Mouse (Mus musculus) ES-Bruce4 (cell line): ENCODE results near the gene Lmx1b. TPM values are rescaled to one million over a fixed set of nuclear protein-coding genes. Genes with fewer than 3 reads are reported as not detected.

ENCODE experiments used
- H3K27ac ChIP-seq: 2 replicates; pipeline ENCODE4 v1.5.1; 2012; ENCODE audit warnings: low read length, inconsistent platforms; ENCODE audit not compliant: insufficient read depth
- H3K27me3 ChIP-seq: 2 replicates; pipeline ENCODE4 v1.6.1; 2012; ENCODE audit warnings: mild to moderate bottlenecking, low read length, inconsistent platforms; ENCODE audit not compliant: control insufficient read depth, poor library complexity, insufficient read depth, severe bottlenecking
- H3K36me3 ChIP-seq: 2 replicates; pipeline ENCODE4 v1.6.1; 2012; ENCODE audit warnings: inconsistent platforms, mild to moderate bottlenecking, low read length, moderate library complexity; ENCODE audit not compliant: control insufficient read depth, poor library complexity, insufficient read depth, severe bottlenecking
- H3K4me1 ChIP-seq: one replicate; pipeline ENCODE4 v1.8.1; 2011; ENCODE audit warnings: low read length; ENCODE audit not compliant: control insufficient read depth, insufficient read depth
- H3K4me3 ChIP-seq: 2 replicates; pipeline ENCODE4 v1.5.1; 2011; ENCODE audit warnings: low read depth, mild to moderate bottlenecking, low read length
- H3K9ac ChIP-seq: 2 replicates; pipeline ENCODE4 v1.6.1; 2012; ENCODE audit warnings: low read depth, mild to moderate bottlenecking, inconsistent platforms; ENCODE audit not compliant: poor library complexity, severe bottlenecking
- H3K9me3 ChIP-seq: replicated peaks from 2 replicates; pipeline ENCODE4 v1.6.1; 2012; ENCODE audit warnings: mild to moderate bottlenecking, low read length, inconsistent platforms; ENCODE audit not compliant: control insufficient read depth, poor library complexity, insufficient read depth, severe bottlenecking
- CTCF ChIP-seq: IDR thresholded peaks from one replicate; pipeline ENCODE4 v1.8.1; 2011; ENCODE audit warnings: low read depth, low read length
- EP300 ChIP-seq: IDR thresholded peaks from 2 replicates; pipeline ENCODE4 v1.6.1; 2011; ENCODE audit warnings: low read depth, low read length; ENCODE audit not compliant: insufficient read depth
- POLR2A ChIP-seq: IDR thresholded peaks from one replicate; pipeline ENCODE4 v1.8.1; 2011; ENCODE audit warnings: low read length; ENCODE audit not compliant: insufficient read depth
- polyA plus RNA-seq: library from polyadenylated mRNA; stranded (reverse); fragments of >200 nt; gene quantifications from 2 replicates; pipeline ENCODE4 v1.2.4, GENCODE M21; 2011; ENCODE audit warnings: low read depth; ENCODE audit not compliant: missing spikeins, insufficient read depth, insufficient read length

Gene Lmx1b
- polyA plus RNA-seq, 1 experiment = 0.58 TPM

- H3K9ac ChIP-seq = no peak overlapping the region
- peaks cover 18% of the 10 kb centered on the region for H3K27me3 ChIP-seq
- no peaks in the 10 kb centered on the region for H3K4me1 ChIP-seq
- no peaks in the 10 kb centered on the region for H3K36me3 ChIP-seq
- H3K9me3 ChIP-seq = no peaks in the 10 kb centered on the region
- H3K27ac ChIP-seq = no peak overlapping the region
- H3K4me3 ChIP-seq = no peak overlapping the region
- TF ChIP-seq CTCF (no peak), POLR2A (no peak), EP300 (no peak)
Measured at GRCm38 (mm10) chr2:33626262-33627057, 13.9 kb downstream of the Lmx1b start.

- H3K27me3 ChIP-seq = peaks cover 7% of the 10 kb centered on the region
Measured at GRCm38 (mm10) chr2:33617670-33618069, 22.6 kb downstream of the Lmx1b start.

DNA sequence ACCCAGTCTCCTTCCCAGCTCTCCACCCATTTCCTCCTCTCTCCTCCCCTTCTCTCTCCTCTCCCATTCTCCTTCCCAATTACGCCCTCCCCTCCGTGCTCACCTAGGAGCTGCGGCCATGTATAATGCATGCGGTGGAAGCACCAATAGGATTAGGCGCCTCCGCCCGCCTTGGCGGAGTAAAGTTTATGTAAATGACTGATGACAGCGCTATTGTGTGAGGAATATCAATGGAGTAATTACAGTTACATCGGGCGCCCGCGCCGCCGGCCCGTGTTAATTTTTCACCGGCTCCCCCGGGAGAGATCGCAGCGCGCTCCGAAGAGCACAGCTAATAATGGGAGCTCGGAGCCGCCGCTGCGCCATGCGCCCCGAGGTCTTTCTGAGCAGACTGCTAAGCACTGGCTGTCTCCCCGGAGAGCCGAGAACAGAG is 23.9 kb downstream of the Lmx1b start:
- peak overlapping the region; percentile 18; the same call in 1 of the 2 replicates for H3K9ac ChIP-seq
- TF ChIP-seq EP300 = no peak
- no peak for TF ChIP-seq CTCF
- H3K9me3 ChIP-seq = no peaks in the 10 kb centered on the region
- H3K27me3 ChIP-seq = peaks cover 7% of the 10 kb centered on the region
- no peak overlapping the region for H3K27ac ChIP-seq
- H3K4me1 ChIP-seq = no peaks in the 10 kb centered on the region
- H3K36me3 ChIP-seq = no peaks in the 10 kb centered on the region
- H3K4me3 ChIP-seq = peak overlapping the region; percentile 43

More at GRCm38 (mm10) chr2:33617670-33618069, 22.6 kb downstream of the Lmx1b start:
- Histone ChIP-seq H3K4me3 (no peak overlapping the region), H3K9me3 (no peaks in the 10 kb centered on the region), H3K4me1 (no peaks in the 10 kb centered on the region), H3K27ac (no peak overlapping the region), H3K36me3 (no peaks in the 10 kb centered on the region), H3K9ac (no peak overlapping the region)
- TF ChIP-seq EP300 (no peak), CTCF (no peak), POLR2A (no peak)

DNA sequence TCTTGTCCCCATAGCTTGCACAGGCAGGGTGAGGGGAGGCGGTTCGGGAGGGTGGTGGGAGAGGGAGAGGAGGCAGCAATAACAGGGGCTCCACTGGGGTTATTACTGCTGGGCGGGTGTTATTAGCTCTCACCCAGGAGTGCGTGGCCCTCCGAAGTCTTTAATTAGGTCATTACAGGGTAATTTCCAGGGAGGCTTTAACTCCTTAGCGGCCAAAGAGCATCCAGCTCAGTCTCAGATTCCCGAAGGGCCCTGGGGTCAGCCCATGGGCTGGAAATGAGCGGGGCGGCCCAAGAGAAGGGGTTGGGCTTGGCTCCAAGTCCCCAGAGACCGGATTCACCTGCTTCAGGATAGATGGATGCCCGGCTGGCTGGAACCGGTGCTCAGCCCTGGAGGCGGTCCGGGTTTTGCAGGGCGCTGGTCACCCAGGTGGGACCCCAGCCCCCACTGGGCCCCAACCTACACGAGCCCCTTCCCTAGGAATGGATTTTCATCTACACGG is 24.4 kb downstream of the Lmx1b start:
- H3K9ac ChIP-seq = peak overlapping the region; percentile 11; the same call in 1 of the 2 replicates
- H3K4me3 ChIP-seq = peak overlapping the region; percentile 43
- H3K27ac ChIP-seq = no peak overlapping the region
- TF ChIP-seq CTCF = no peak
- no peak for TF ChIP-seq POLR2A
- no peak for TF ChIP-seq EP300
- H3K36me3 ChIP-seq = no peaks in the 10 kb centered on the region
- no peaks in the 10 kb centered on the region for H3K9me3 ChIP-seq
- peaks cover 7% of the 10 kb centered on the region for H3K27me3 ChIP-seq
- H3K4me1 ChIP-seq = no peaks in the 10 kb centered on the region

GRCm38 (mm10) chr2:33605487-33606256 is 34.6 kb downstream of the Lmx1b start:
- H3K9me3 ChIP-seq = no peaks in the 10 kb centered on the region
- H3K9ac ChIP-seq = no peak overlapping the region
- no peaks in the 10 kb centered on the region for H3K27me3 ChIP-seq
- no peaks in the 10 kb centered on the region for H3K4me1 ChIP-seq
- H3K4me3 ChIP-seq = no peak overlapping the region
- H3K27ac ChIP-seq = no peak overlapping the region
- no peaks in the 10 kb centered on the region for H3K36me3 ChIP-seq
- no peak for TF ChIP-seq EP300
- TF ChIP-seq CTCF = no peak
- TF ChIP-seq POLR2A = no peak
